Mouse (Mus musculus) C2C12 (cell line): ENCODE results near the gene Ntrk3.

Experiments
- CEBPB ChIP-seq: IDR thresholded peaks from one replicate; pipeline ENCODE4 v1.6.1; 2011; ENCODE audit warnings: low read depth, mild to moderate bottlenecking, control low read depth, moderate library complexity
- CTCF ChIP-seq: IDR thresholded peaks from one replicate; pipeline ENCODE4 v1.5.1; 2011; ENCODE audit not compliant: control insufficient read depth, insufficient read depth, insufficient read length
- MAX ChIP-seq: IDR thresholded peaks from one replicate; pipeline ENCODE4 v1.6.1; 2011; ENCODE audit warnings: mild to moderate bottlenecking, control low read depth
- MYOD1 ChIP-seq: IDR thresholded peaks from one replicate; pipeline ENCODE4 v1.6.1; 2011; ENCODE audit warnings: low read depth; ENCODE audit not compliant: control insufficient read depth, insufficient read length
- USF1 ChIP-seq: IDR thresholded peaks from one replicate; pipeline ENCODE4 v1.6.1; 2011; ENCODE audit warnings: low read depth, mild to moderate bottlenecking, control low read depth, moderate library complexity

DNA sequence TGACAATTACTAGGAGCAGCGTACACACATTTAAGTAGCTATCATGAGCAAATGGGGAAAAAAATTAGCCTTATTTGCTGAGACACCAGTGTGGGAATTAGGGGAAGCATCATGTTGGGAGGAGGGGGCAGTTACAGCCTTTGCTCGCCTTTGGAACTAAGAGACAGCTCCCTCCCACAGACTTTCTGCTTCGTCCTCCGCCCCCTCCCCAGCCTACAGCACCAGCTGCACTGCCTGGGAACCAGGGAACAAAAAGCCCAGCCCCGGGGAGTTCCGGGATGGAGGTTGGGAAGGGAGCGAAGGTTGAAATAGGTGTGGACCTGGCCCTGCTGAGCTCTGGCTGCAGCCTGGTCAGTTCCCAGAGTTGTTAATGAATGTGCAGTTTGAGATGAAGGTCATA, 151.9 kb downstream of the Ntrk3 start:
- TF ChIP-seq CTCF (no peak), CEBPB (no peak), MAX (no peak), USF1 (no peak), MYOD1 (no peak)
